Mouse (Mus musculus): ENCODE data around the gene Awat2.

DNA sequence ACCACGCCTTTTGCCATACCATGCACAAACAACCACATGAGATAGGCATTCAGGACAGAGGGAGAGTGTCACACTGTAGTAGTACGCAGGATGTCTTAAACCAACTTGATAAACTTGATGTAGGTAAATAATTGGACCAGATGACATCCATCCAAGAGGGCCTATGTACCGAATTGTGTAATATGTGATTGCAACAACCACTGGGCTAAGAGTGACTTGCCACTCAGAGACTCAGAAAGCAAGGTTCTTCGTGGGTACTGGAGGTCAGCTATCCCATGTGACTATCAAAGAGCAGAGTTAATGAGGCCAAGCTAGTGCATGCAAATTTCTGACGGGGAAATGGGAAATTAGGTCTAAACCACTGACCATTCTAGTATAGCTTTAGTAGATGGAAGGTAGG lies 40.9 kb downstream of the Awat2 start:
- TF ChIP-seq CTCF (IDR thresholded peaks at IDR 0.05; ENCODE audit: extremely low read depth, insufficient read length, insufficient replicate concordance, low read depth, low read length) (no peak), POLR2A (IDR thresholded peaks at IDR 0.05; ENCODE audit: low read depth, low read length) (no peak)

Measured in small intestine, adult 2 months (tissue).